Mouse (Mus musculus) ES-E14 (cell line): ENCODE measurements around the gene Arhgap32.

Source experiments
- HCFC1 ChIP-seq: IDR thresholded peaks from 2 replicates; pipeline ENCODE4 v1.6.1; 2012; ENCODE audit warnings: low read length, inconsistent platforms, borderline replicate concordance; ENCODE audit not compliant: insufficient read depth
- ZC3H11A ChIP-seq: IDR thresholded peaks from 2 replicates; pipeline ENCODE4 v1.6.1; 2012; ENCODE audit warnings: low read depth, mild to moderate bottlenecking, inconsistent platforms, low read length, borderline replicate concordance
- ZNF384 ChIP-seq: IDR thresholded peaks from 2 replicates; pipeline ENCODE4 v1.6.1; 2012; ENCODE audit warnings: low read depth, low read length, inconsistent platforms

DNA sequence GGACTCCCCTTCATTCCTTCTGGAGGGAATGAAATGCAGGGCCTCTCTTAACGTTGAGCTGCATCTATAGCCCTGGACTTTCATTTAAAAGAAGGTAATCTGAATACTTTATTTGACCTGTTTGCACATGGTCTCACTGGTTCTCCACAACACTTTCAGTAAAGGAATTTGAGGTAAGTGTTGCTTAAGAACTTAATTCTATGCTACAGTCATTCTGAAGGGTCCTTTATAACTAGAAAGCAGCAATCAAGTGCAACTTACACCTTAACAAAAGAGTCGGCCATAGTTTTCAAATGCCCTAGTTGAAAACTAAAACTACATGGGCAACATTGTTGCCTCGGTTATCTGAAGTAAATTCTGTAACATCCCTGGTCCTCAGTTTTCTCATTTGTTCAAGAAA, 43.8 kb downstream of the Arhgap32 start:
- no peak for TF ChIP-seq ZNF384
- no peak for TF ChIP-seq ZC3H11A
- TF ChIP-seq HCFC1: no peak
